In the genomic region with DNA sequence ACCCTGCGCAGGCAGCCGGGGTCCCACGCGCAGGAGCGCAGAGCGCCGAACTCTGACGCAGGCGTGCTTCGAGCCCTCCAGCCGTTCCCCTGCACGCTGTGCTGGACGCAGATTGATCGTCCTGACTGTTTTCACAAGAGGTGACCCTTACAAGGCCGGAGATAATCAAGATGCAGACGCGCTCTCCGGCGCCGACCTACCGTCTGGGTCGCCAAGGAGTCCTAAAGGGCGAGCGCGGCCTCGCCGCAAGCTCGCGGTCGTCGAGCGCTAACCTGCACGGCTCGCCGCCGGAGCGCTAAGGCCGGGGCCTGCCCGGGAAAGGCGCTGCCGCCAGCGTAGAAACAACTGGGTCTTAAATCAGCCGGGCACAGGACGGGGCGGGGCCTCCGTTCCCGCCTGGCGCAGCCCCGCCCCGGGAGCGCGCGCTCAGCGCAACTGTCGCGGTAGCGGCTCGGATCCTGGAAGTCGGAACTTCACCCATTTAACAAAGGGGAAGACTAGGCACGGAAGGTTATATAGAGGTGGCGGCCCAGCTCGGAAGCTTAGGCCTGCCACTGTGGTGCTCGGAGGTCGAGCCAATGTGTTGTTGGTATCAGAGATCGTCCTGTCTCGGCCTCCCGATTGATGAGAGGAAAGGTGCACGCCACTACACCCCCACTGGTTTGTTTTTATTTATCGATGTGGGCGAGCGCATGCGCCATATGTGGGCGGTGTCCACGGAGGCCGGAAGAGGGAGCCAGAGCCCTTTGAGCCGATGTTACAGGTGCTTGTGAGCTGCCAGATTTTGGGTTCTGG, we compare ENCODE assay signal across 8 mouse cellular contexts. TPM values are rescaled to one million over a fixed set of nuclear protein-coding genes. Genes with fewer than 3 reads are reported as not detected.
A peak's percentile ranks its signal among the peaks of the same experiment; 100 is the strongest.
DNase-seq lines count a peak whose midpoint lies in the region; ATAC-seq lines count a peak whose summit lies in the region.

Haus4 (minus strand) TSS at position 642 of the 795 bp plus-strand sequence.

- peak within 1 kb of the TSS; percentile 47; the same call in 1 of the 2 replicates for H3K27ac ChIP-seq in hindbrain, embryonic 14.5 days
- peak within 1 kb of the TSS; percentile 58 for H3K27ac ChIP-seq in macrophage

- H3K79me2 ChIP-seq in macrophage (ENCODE audit: inconsistent target) = peaks cover 6% of the 10 kb centered on the region; the same call in 1 of the 2 replicates

- peak within 1 kb of the TSS; percentile 49 for H3K4me3 ChIP-seq in hindbrain, embryonic 14.5 days (replicated peaks; ENCODE audit: low read length)
- peak within 1 kb of the TSS; percentile 54 for H3K4me3 ChIP-seq in macrophage (ENCODE audit: inconsistent target)

- H3K27me3 ChIP-seq in hindbrain, embryonic 14.5 days (ENCODE audit: control insufficient read depth, insufficient read depth, low read length) = no peaks in the 10 kb centered on the region

- peak within 1 kb of the TSS; percentile 82 for H3K4me2 ChIP-seq in hindbrain, embryonic 14.5 days (replicated peaks)

- H3K36me3 ChIP-seq in hindbrain, embryonic 14.5 days (replicated peaks; ENCODE audit: control insufficient read depth, insufficient read depth) = 0 out of 2 replicates have a peak, but pooled peaks cover 3% of the 10 kb centered on the region
- peaks cover 9% of the 10 kb centered on the region; the same call in 1 of the 2 replicates for H3K36me3 ChIP-seq in macrophage (ENCODE audit: inconsistent target)

- peak within 1 kb of the TSS; percentile 60 for H3K9ac ChIP-seq in hindbrain, embryonic 14.5 days

- DNase-seq in cerebellum, postnatal 36 days = peak; percentile 60 to 63
- peak; percentile 40 to 60 for DNase-seq in frontal cortex, postnatal 36 days (ENCODE audit: low spot score in 2 of 2)
- peak; percentile 79 for DNase-seq in hindbrain, embryonic 14.5 days (ENCODE audit: low spot score)
- peak; percentile 36 for DNase-seq in left cerebral cortex, adult 11 months (ENCODE audit: low spot score)
- peak; percentile 67 for DNase-seq in retina, postnatal 7 days (ENCODE audit: low read depth, low spot score)
- DNase-seq in urinary bladder, postnatal 14 days (ENCODE audit: low spot score) = peak; percentile 85

- H3K9me3 ChIP-seq in hindbrain, embryonic 14.5 days (ENCODE audit: control insufficient read depth, low read length) = no peaks in the 10 kb centered on the region

- WGBS in hindbrain, embryonic 14.5 days = under 1% methylated on average over 76 of the region's 76 CpGs
- 2% methylated on average over 73 of the region's 76 CpGs for WGBS in macrophage (ENCODE audit: missing documents)

- 0 out of 2 replicates have a peak, but pooled peaks cover 6% of the 10 kb centered on the region for H3K4me1 ChIP-seq in hindbrain, embryonic 14.5 days (replicated peaks; ENCODE audit: control insufficient read depth, insufficient read depth, low read length)

- ATAC-seq in activated CD4-positive, CD25-positive, alpha-beta regulatory T cell, adult 4 months = peak; percentile 77
- peak; percentile 91 for ATAC-seq in hindbrain, embryonic 14.5 days (ENCODE audit: low FRiP score)

RNA-seq across cellular contexts. Expression of gene Haus4, which starts in this region (rescaled TPM):
- polyA plus RNA-seq in activated CD4-positive, CD25-positive, alpha-beta regulatory T cell, adult 4 months (2017; shearing (Covaris generic)) = 10 to 100 TPM; 30.2 to 33.5 TPM
- 15.3 and 15.7 TPM in 2 replicates for polyA plus RNA-seq in hindbrain, embryonic 14.5 days (2014; fragmentation: Nextera tagmentation; extraction: Ambion mirVana)
- total RNA-seq in macrophage (2018; cell fraction: chromatin; rRNA removed) = 10 to 100 TPM in 13 of 26 experiments, 1 to 10 TPM in 10, under 1 TPM in 2, not detected in 1; 0.64 to 35.4 (median 10.6) TPM
- 10 to 100 TPM in 10 of 26 experiments, 1 to 10 TPM in 16; 5.1 to 16.9 (median 9.3) TPM for total RNA-seq in macrophage (2018; cell fraction: cytosol; rRNA removed)
- 10 to 100 TPM in 5 of 26 experiments, 1 to 10 TPM in 21; 2.8 to 25.0 (median 5.8) TPM for total RNA-seq in macrophage (2018; cell fraction: nucleus; rRNA removed)
- polyA plus RNA-seq in macrophage (2018) = 12.0 to 20.7 TPM (median 13.2 TPM) in 3 replicates

Comparison
In these comparisons a context has a peak if more than half of its experiments do, and no peak if none do; other contexts are left out.
1. Peak in every context shown above with its lines: DNase-seq, ATAC-seq, H3K4me3 ChIP-seq and H3K27ac ChIP-seq.